Mouse (Mus musculus): ENCODE results near the gene Galt.

GRCm38 (mm10) chr4:41754797-41755337 is at the start of gene Galt:
- no peak for TF ChIP-seq POLR2A (IDR thresholded peaks at IDR 0.05; ENCODE audit: low read depth, low read length)
- no peak for TF ChIP-seq CTCF (conservative IDR thresholded peaks at IDR 0.05 in 1 of 2, IDR thresholded peaks at IDR 0.05 in 1 of 2; ENCODE audit: low read depth in 2 of 2, low read length in 2 of 2)
- TF ChIP-seq ZC3H11A (IDR thresholded peaks at IDR 0.05; ENCODE audit: low read depth, low read length): no peak
- no peak for TF ChIP-seq MAX (IDR thresholded peaks at IDR 0.05; ENCODE audit: low read length)
- TF ChIP-seq ETS1 (conservative IDR thresholded peaks at IDR 0.05; ENCODE audit: low read depth, low read length): no peak
- no peak for TF ChIP-seq E2F4 (IDR thresholded peaks at IDR 0.05; ENCODE audit: insufficient replicate concordance, low read depth, low read length)

Data from CH12.LX (cell line).